Mouse (Mus musculus): ENCODE measurements around the gene Tectb. TPM values are rescaled to one million over a fixed set of nuclear protein-coding genes. Genes with fewer than 3 reads are reported as not detected.
"Not testable (repeated sequence)": the region's sequence is repeated elsewhere in the genome, so short reads cannot be mapped to it uniquely, and the experiment has no call there.

Gene Tectb
- polyA plus RNA-seq, 1 experiment from 2014 or later: 0.13 TPM

DNA sequence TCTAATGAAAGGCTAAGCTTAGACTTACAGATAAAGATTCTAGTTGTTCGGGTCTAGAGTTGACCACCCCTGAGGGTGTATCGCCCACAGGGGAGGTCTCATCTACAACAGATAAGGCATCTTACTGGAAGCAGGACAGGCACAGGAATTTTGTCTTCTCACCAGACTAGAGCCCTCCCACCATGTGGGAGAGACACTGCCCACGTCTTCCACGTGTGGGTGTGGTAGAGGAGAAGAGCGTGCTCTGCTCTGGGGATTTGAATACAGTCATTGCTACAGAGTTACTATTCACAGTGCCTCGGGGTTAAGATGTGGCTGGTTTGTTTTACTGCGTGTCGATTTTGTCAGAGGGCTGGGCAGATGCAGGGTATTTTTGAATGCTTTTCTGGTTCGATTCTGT, 33.0 kb upstream of the Tectb start:
- no peak overlapping the region for H3K4me2 ChIP-seq
- no peaks in the 10 kb centered on the region for H3K27me3 ChIP-seq
- H3K9me3 ChIP-seq (replicated peaks): no peaks in the 10 kb centered on the region
- no peak overlapping the region for H3K9ac ChIP-seq
- H3K4me3 ChIP-seq: no peak overlapping the region
- no peaks in the 10 kb centered on the region for H3K36me3 ChIP-seq (ENCODE audit: poor library complexity, severe bottlenecking)
- 84% methylated on average over 9 of the region's 9 CpGs for WGBS
- ATAC-seq: no peak
- peaks cover 23% of the 10 kb centered on the region for H3K4me1 ChIP-seq
- H3K27ac ChIP-seq: no peak overlapping the region

GRCm38 (mm10) chr19:55148109-55148508, 32.4 kb upstream of the Tectb start:
- 89% methylated on average over 6 of the region's 6 CpGs for WGBS
- H3K9me3 ChIP-seq (replicated peaks): no peaks in the 10 kb centered on the region

GRCm38 (mm10) chr19:55149646-55150045, 30.9 kb upstream of the Tectb start:
- Histone ChIP-seq H3K27ac (no peak overlapping the region), H3K36me3 (ENCODE audit: poor library complexity, severe bottlenecking) (no peaks in the 10 kb centered on the region), H3K4me3 (no peak overlapping the region), H3K4me1 (peaks cover 6% of the 10 kb centered on the region), H3K4me2 (no peak overlapping the region), H3K27me3 (no peaks in the 10 kb centered on the region), H3K9ac (no peak overlapping the region), H3K9me3 (replicated peaks) (no peaks in the 10 kb centered on the region)
- ATAC-seq: no peak
- 86% methylated on average over 6 of the region's 6 CpGs for whole genome bisulfite sequencing

More at GRCm38 (mm10) chr19:55148109-55148508, 32.4 kb upstream of the Tectb start:
- Histone ChIP-seq H3K4me2 (no peak overlapping the region), H3K27ac (no peak overlapping the region), H3K36me3 (ENCODE audit: poor library complexity, severe bottlenecking) (no peaks in the 10 kb centered on the region), H3K9ac (no peak overlapping the region), H3K4me3 (no peak overlapping the region), H3K27me3 (no peaks in the 10 kb centered on the region), H3K4me1 (peaks cover 21% of the 10 kb centered on the region)
- ATAC-seq: no peak

- not testable (repeated sequence) for H3K27ac ChIP-seq; H3K9me3 ChIP-seq (replicated peaks); H3K27me3 ChIP-seq; H3K4me3 ChIP-seq; H3K4me2 ChIP-seq; H3K9ac ChIP-seq; H3K4me1 ChIP-seq; ATAC-seq; H3K36me3 ChIP-seq (ENCODE audit: poor library complexity, severe bottlenecking)
- 72% methylated on average over 6 of the region's 6 CpGs for WGBS
Measured at GRCm38 (mm10) chr19:55152274-55152673, 28.3 kb upstream of the Tectb start.

- H3K27me3 ChIP-seq: no peaks in the 10 kb centered on the region
- no peak for ATAC-seq
- no peak overlapping the region for H3K27ac ChIP-seq
- H3K4me2 ChIP-seq: no peak overlapping the region
- no peak overlapping the region for H3K4me3 ChIP-seq
- WGBS: 93% methylated on average over 6 of the region's 6 CpGs
- no peak overlapping the region for H3K9ac ChIP-seq
- no peaks in the 10 kb centered on the region for H3K36me3 ChIP-seq (ENCODE audit: poor library complexity, severe bottlenecking)
- H3K9me3 ChIP-seq (replicated peaks): no peaks in the 10 kb centered on the region
- H3K4me1 ChIP-seq: no peaks in the 10 kb centered on the region
Measured at GRCm38 (mm10) chr19:55152983-55153382, 27.6 kb upstream of the Tectb start.

GRCm38 (mm10) chr19:55157029-55157428, 23.5 kb upstream of the Tectb start:
- H3K27ac ChIP-seq: no peak overlapping the region
- H3K9ac ChIP-seq: no peak overlapping the region
- no peak overlapping the region for H3K4me3 ChIP-seq
- H3K9me3 ChIP-seq (replicated peaks): no peaks in the 10 kb centered on the region
- no peaks in the 10 kb centered on the region for H3K27me3 ChIP-seq
- WGBS: 83% methylated on average over 7 of the region's 7 CpGs
- no peaks in the 10 kb centered on the region for H3K4me1 ChIP-seq
- H3K4me2 ChIP-seq: no peak overlapping the region
- ATAC-seq: no peak
- H3K36me3 ChIP-seq (ENCODE audit: poor library complexity, severe bottlenecking): no peaks in the 10 kb centered on the region

DNA sequence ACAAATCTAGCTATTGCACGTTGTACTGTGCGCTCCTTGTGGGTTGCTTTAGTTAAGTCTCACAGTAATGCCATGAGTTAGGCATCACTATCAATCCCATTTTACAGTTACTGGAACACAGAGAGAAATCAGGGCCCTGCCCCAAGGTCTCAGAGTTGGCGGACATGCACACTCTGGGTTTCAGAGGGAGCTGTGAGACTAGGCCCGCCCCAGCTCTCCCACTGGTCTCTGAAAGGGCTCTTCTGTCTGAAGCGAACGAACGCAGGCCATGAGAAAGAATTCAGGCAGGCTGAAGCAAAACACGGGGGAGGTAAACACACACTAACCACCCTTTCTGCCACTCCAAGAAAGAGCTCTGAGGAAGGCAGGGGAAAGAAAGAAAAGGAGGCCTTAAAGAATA, 21.9 kb upstream of the Tectb start:
- Histone ChIP-seq H3K9ac (no peak overlapping the region), H3K27me3 (no peaks in the 10 kb centered on the region), H3K4me3 (no peak overlapping the region), H3K27ac (no peak overlapping the region), H3K9me3 (replicated peaks) (no peaks in the 10 kb centered on the region), H3K4me1 (no peaks in the 10 kb centered on the region), H3K36me3 (ENCODE audit: poor library complexity, severe bottlenecking) (no peaks in the 10 kb centered on the region), H3K4me2 (no peak overlapping the region)
- whole genome bisulfite sequencing: 59% methylated on average over 8 of the region's 8 CpGs
- ATAC-seq: no peak

- no peaks in the 10 kb centered on the region for H3K4me1 ChIP-seq
- ATAC-seq: no peak
- H3K9ac ChIP-seq: no peak overlapping the region
- H3K9me3 ChIP-seq (replicated peaks): no peaks in the 10 kb centered on the region
- H3K36me3 ChIP-seq (ENCODE audit: poor library complexity, severe bottlenecking): no peaks in the 10 kb centered on the region
- WGBS: 88% methylated on average over 6 of the region's 6 CpGs
- H3K27me3 ChIP-seq: no peaks in the 10 kb centered on the region
- no peak overlapping the region for H3K27ac ChIP-seq
- H3K4me2 ChIP-seq: no peak overlapping the region
- H3K4me3 ChIP-seq: no peak overlapping the region
Measured at GRCm38 (mm10) chr19:55159826-55160225, 20.7 kb upstream of the Tectb start.

DNA sequence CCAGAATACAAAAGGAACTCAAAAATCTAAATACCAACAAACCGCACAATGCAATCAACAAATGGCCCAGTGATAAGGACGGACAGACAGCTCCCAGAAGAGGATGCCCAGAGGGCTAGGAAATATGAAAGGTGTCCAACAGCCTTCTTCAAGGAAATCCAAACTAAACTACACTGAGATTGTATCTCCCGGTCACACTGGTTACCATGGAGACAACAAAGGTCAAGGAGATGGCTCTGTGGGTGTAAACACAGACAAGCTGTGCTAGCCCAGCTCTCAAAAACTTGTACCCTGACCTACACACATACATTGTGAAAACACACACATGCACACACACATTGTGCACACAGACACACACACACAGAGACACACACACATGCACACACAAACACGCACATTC, 18.3 kb upstream of the Tectb start:
- Histone ChIP-seq H3K4me2 (no peak overlapping the region), H3K4me1 (no peaks in the 10 kb centered on the region), H3K27me3 (no peaks in the 10 kb centered on the region), H3K4me3 (no peak overlapping the region), H3K9ac (no peak overlapping the region), H3K27ac (no peak overlapping the region), H3K9me3 (replicated peaks) (no peaks in the 10 kb centered on the region), H3K36me3 (ENCODE audit: poor library complexity, severe bottlenecking) (no peaks in the 10 kb centered on the region)
- WGBS: 86% methylated on average over 4 of the region's 4 CpGs
- no peak for ATAC-seq

DNA sequence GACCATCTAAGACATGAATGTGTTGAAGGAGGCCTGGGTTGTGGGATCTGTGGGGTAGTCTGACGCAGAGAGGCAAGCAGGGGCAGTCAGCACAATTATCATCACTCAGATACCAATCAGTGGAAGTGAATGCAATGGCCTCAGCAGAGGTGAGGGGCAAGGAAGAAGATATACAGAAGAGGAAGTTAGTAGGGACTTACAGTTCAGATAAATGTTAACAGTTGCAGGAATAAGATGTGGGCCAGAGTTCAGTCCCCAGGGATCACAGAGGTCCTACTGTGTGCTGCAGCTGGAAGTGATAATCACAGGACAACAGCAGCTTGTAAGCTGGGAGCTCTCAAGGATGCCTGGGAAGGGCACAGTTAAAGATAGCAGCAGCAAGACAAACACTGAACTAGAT, 16.4 kb upstream of the Tectb start:
- no peak overlapping the region for H3K4me3 ChIP-seq
- no peak overlapping the region for H3K9ac ChIP-seq
- 82% methylated on average over 1 of the region's 1 CpGs for WGBS
- no peaks in the 10 kb centered on the region; the same call in 1 of the 2 replicates for H3K9me3 ChIP-seq (replicated peaks)
- H3K4me2 ChIP-seq: no peak overlapping the region
- no peaks in the 10 kb centered on the region for H3K4me1 ChIP-seq
- no peak for ATAC-seq
- no peak overlapping the region for H3K27ac ChIP-seq
- H3K27me3 ChIP-seq: no peaks in the 10 kb centered on the region
- H3K36me3 ChIP-seq (ENCODE audit: poor library complexity, severe bottlenecking): no peaks in the 10 kb centered on the region

DNA sequence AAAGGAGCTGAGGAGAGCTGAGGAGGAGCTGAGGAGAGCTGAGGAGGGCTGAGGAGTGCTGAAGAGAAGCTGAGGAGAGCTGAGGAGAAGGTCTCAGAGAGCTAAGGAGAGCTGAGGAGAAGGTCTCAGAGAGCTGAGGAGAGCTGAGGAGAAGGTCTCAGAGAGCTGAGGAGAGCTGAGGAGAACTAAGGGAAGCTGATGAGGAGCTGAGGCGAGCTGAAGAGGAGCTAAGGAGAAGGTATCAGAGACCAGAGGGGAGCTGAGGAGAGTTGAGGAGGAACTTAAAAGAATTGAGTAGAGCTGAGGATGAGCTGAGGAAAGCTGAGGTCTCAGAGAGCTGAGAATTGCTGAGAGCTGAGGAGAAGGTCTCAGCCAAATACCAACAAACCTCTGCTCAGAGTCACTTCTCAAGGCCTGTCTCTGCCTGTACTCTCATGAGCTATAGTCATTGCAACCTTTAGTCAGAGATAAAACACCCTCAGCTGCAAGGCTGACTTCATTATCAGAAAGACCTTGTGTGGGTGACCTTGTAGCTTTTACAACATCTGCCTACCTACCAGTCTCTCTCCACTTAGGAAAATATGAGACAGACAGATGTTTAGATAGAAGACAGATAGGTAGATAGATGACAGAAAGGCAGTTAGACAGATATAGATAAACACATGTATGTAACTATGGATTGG, 15.2 kb upstream of the Tectb start:
- Histone ChIP-seq H3K27ac (no peak overlapping the region), H3K27me3 (no peaks in the 10 kb centered on the region), H3K4me3 (no peak overlapping the region), H3K9me3 (replicated peaks) (peaks cover 9% of the 10 kb centered on the region), H3K36me3 (ENCODE audit: poor library complexity, severe bottlenecking) (no peaks in the 10 kb centered on the region), H3K4me2 (no peak overlapping the region), H3K4me1 (no peaks in the 10 kb centered on the region), H3K9ac (no peak overlapping the region)
- no peak for ATAC-seq
- WGBS: 76% methylated on average over 1 of the region's 1 CpGs

- no peak overlapping the region for H3K9ac ChIP-seq
- H3K4me2 ChIP-seq: no peak overlapping the region
- no peaks in the 10 kb centered on the region for H3K27me3 ChIP-seq
- H3K27ac ChIP-seq: no peak overlapping the region
- H3K4me3 ChIP-seq: no peak overlapping the region
- 85% methylated on average over 4 of the region's 4 CpGs for WGBS
- no peaks in the 10 kb centered on the region for H3K36me3 ChIP-seq (ENCODE audit: poor library complexity, severe bottlenecking)
- H3K9me3 ChIP-seq (replicated peaks): peaks cover 12% of the 10 kb centered on the region
- ATAC-seq: no peak
- no peaks in the 10 kb centered on the region for H3K4me1 ChIP-seq
Measured at GRCm38 (mm10) chr19:55165954-55166353, 14.6 kb upstream of the Tectb start.

DNA sequence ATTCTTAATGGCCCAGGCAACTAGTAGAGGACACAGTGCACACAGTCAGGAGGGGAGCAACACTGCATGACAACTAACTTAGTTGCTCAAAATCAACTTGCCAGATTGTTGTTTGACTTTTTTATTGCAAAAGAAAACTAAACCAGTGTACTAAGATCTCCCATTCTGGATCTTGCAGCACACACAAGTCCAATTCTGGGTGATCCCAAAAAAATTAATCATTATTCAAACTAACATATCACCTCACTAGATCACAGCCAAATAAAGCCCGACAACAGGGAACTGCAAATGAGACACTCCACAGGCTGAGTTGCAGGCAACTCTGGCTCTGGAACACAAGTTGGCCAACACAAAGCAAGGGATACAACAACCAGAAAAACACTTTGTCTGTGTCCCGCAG, 13.8 kb upstream of the Tectb start:
- ATAC-seq: no peak
- Histone ChIP-seq H3K27ac (no peak overlapping the region), H3K4me2 (no peak overlapping the region), H3K4me1 (no peaks in the 10 kb centered on the region), H3K4me3 (no peak overlapping the region), H3K27me3 (no peaks in the 10 kb centered on the region), H3K36me3 (ENCODE audit: poor library complexity, severe bottlenecking) (no peaks in the 10 kb centered on the region), H3K9me3 (replicated peaks) (peaks cover 12% of the 10 kb centered on the region), H3K9ac (no peak overlapping the region)
- WGBS: 97% methylated on average over 2 of the region's 2 CpGs
